Comparison of ENCODE assay signal across 27 mouse cellular contexts in the genomic region with DNA sequence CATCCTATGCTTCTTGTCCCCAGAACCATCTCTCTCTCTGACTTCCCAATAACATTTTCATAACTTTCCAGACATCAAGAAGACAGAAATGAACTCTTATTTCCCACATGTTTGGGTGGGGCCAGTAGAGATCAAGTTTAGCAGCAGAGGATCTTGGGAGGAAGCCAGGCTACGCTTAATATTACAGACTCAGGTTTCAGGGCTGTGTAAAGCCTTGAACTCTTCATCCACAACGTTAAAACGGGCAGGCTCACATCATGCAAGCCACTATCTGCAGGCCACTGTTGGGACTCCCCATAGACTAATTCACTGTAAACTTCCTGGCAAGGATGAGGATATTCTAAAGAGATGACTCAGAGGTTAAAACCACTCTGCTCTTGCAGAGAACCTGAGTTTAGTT. TPM values are rescaled to one million over a fixed set of nuclear protein-coding genes. Genes with fewer than 3 reads are reported as not detected.
DNase-seq lines count a peak whose midpoint lies in the region; TF ChIP-seq lines count a peak whose summit lies in the region.
"Had no signal": no experiment of that assay in that cellular context is flagged by ENCODE, and none has a peak within 500 bp of the region (broad histone marks: within the 10 kb centered on the region; RNA-seq: fewer than 3 reads in every experiment).

No protein-coding gene starts in this region.

- no peak for TF ChIP-seq EP300 in CH12.LX (IDR thresholded peaks at IDR 0.05; ENCODE audit: low read length)

- no peak for TF ChIP-seq CTCF in gastrocnemius, adult 2 months (IDR thresholded peaks at IDR 0.05)
- TF ChIP-seq CTCF in CH12.LX (conservative IDR thresholded peaks at IDR 0.05 in 1 of 2, IDR thresholded peaks at IDR 0.05 in 1 of 2; ENCODE audit: low read depth in 2 of 2, low read length in 2 of 2): no peak

- no peak overlapping the region for H3K9ac ChIP-seq in CH12.LX (ENCODE audit: insufficient read depth, low read depth)
- H3K9ac ChIP-seq: embryonic facial prominence, embryonic 13.5 days; forebrain, embryonic 13.5 days; forebrain, postnatal 0 days; hindbrain, embryonic 13.5 days had no signal

- peaks cover 18 to 49% of the 10 kb centered on the region in 2 experiments for H3K4me1 ChIP-seq in CH12.LX (ENCODE audit: control insufficient read depth in 1 of 2, insufficient read depth in 2 of 2)

- H3K9me3 ChIP-seq in CH12.LX (replicated peaks; ENCODE audit: low read length): no peaks in the 10 kb centered on the region
- H3K9me3 ChIP-seq: embryonic facial prominence, embryonic 10.5 days; embryonic facial prominence, embryonic 13.5 days; forebrain, embryonic 10.5 days; forebrain, embryonic 13.5 days; G1E; hindbrain, embryonic 10.5 days; hindbrain, embryonic 13.5 days had no signal

- in situ Hi-C loops in CH12.LX (cut with MboI; ENCODE audit: low pct_ligation_motif_present, low pct_unique_long_range_greater_than_20kb, low sequenced_read_pairs): loop anchor here (5.0 kb wide), 1 partner anchor 42 kb away; a partner anchor contains a TSS

- dilution Hi-C loops in CH12.LX (cut with MboI; ENCODE audit: extremely low pct_ligation_motif_present, extremely low pct_unique_long_range_greater_than_20kb, low sequenced_read_pairs): no loop called here

- no peak overlapping the region for H3K4me3 ChIP-seq in gastrocnemius, adult 2 months
- H3K4me3 ChIP-seq in CH12.LX (replicated peaks in 1 of 3; ENCODE audit: low read depth in 2 of 3, low read length in 2 of 3, poor library complexity in 1 of 3): no peak overlapping the region
- H3K4me3 ChIP-seq: embryonic facial prominence, embryonic 10.5 days; embryonic facial prominence, embryonic 13.5 days; erythroblast, embryonic 14.5 days; forebrain, embryonic 10.5 days; forebrain, embryonic 13.5 days; hindbrain, embryonic 10.5 days; hindbrain, embryonic 13.5 days had no signal

- no peak for TF ChIP-seq POLR2A in CH12.LX (IDR thresholded peaks at IDR 0.05; ENCODE audit: low read depth, low read length)

- peak overlapping the region; percentile 99 for H3K27ac ChIP-seq in gastrocnemius, adult 2 months
- peak overlapping the region; percentile 19; the same call in 1 of the 2 replicates for H3K27ac ChIP-seq in CH12.LX (ENCODE audit: insufficient read depth, low read depth)
- H3K27ac ChIP-seq: embryonic facial prominence, embryonic 10.5 days; embryonic facial prominence, embryonic 13.5 days; forebrain, embryonic 10.5 days; forebrain, embryonic 13.5 days; hindbrain, embryonic 10.5 days; hindbrain, embryonic 13.5 days had no signal

- H3K4me2 ChIP-seq in CH12.LX (ENCODE audit: insufficient read depth, low read depth, poor library complexity, severe bottlenecking): no peak overlapping the region
- H3K4me2 ChIP-seq: embryonic facial prominence, embryonic 13.5 days; forebrain, embryonic 13.5 days; heart, embryonic 11.5 days; hindbrain, embryonic 13.5 days had no signal

- no peaks in the 10 kb centered on the region for H3K79me2 ChIP-seq in CH12.LX (replicated peaks; ENCODE audit: control insufficient read depth, extremely low read depth, insufficient read depth, poor library complexity, severe bottlenecking)

- H3K27me3 ChIP-seq in CH12.LX (replicated peaks): no peaks in the 10 kb centered on the region

- intact Hi-C loops in gastrocnemius, adult 2 months (cut with DNase I): no loop called here

- no peak for TF ChIP-seq RAD21 in CH12.LX (IDR thresholded peaks at IDR 0.05; ENCODE audit: low read depth, low read length)

- no peak for DNase-seq in gastrocnemius, adult 2 months
- DNase-seq in gastrocnemius, postnatal 25 days: no peak
- DNase-seq in 3T3-L1 (ENCODE audit: low read depth, low spot score) (peak; percentile 78), CH12.LX (ENCODE audit: extremely low read depth) (peak; percentile 28), adipocyte (ENCODE audit: low spot score) (peak; percentile 53)
- DNase-seq in urinary bladder, postnatal 14 days (ENCODE audit: low spot score): no peak
- no peak for DNase-seq in layer of hippocampus, postnatal 10 days (ENCODE audit: low spot score in 2 of 2)
- no peak for DNase-seq in urinary bladder, postnatal 10 days (ENCODE audit: low spot score)
- DNase-seq: adrenal gland, postnatal 10 days; adrenal gland, postnatal 36 days; cerebellum, adult 2 months; cerebellum, postnatal 10 days; cerebellum, postnatal 36 days; embryo, embryonic 11 days; forebrain, postnatal 0 days; gastrocnemius, postnatal 36 days; heart, postnatal 36 days; kidney, adult 8-10 months had no signal

- H3K36me3 ChIP-seq in CH12.LX (replicated peaks in 1 of 2; ENCODE audit: control insufficient read depth in 1 of 2, insufficient read depth in 1 of 2, low read length in 1 of 2): no peaks in the 10 kb centered on the region
- H3K36me3 ChIP-seq: embryonic facial prominence, embryonic 10.5 days; embryonic facial prominence, embryonic 13.5 days; forebrain, embryonic 10.5 days; hindbrain, embryonic 10.5 days; hindbrain, embryonic 13.5 days had no signal

TF ChIP-seq in CH12.LX, 34 proteins besides CTCF, POLR2A, EP300 and RAD21:
- TF ChIP-seq ZNF384 (IDR thresholded peaks at IDR 0.05; ENCODE audit: low read depth, low read length) (no peak), MYC (IDR thresholded peaks at IDR 0.05; ENCODE audit: low read depth, low read length) (no peak), MAFK (IDR thresholded peaks at IDR 0.05; ENCODE audit: insufficient replicate concordance, low read length) (no peak), PAX5 (IDR thresholded peaks at IDR 0.05; ENCODE audit: low read length) (no peak), ZMIZ1 (IDR thresholded peaks at IDR 0.05; ENCODE audit: low read depth, low read length) (no peak), JUN (IDR thresholded peaks at IDR 0.05; ENCODE audit: insufficient read depth, low read depth, low read length) (no peak), CHD2 (IDR thresholded peaks at IDR 0.05; ENCODE audit: low read length) (no peak)

RNA-seq across cellular contexts. Expression of a gene that starts 2.3 kb away (rescaled TPM):
- total RNA-seq in gastrocnemius, adult 2 months (2021): 10 to 100 TPM; 27.5 to 33.3 TPM
- 10 to 100 TPM; 30.0 to 39.2 TPM for total RNA-seq in gastrocnemius, postnatal 25 days (2021)
- total RNA-seq in CH12.LX (2012; rRNA removed): 2.5 and 3.0 TPM in 2 replicates
- total RNA-seq in CH12.LX (2014; rRNA removed): 0.63 and 0.80 TPM in 2 replicates
- polyA plus RNA-seq in CH12.LX (2012; ENCODE audit: insufficient read length, low read depth): 2.9 and 3.4 TPM in 2 replicates
- 10 to 100 TPM; 27.9 to 28.8 TPM for total RNA-seq in layer of hippocampus, postnatal 10 days (2021)

RNA-seq across cellular contexts. Expression of a gene that starts 19.6 kb away (rescaled TPM):
- 10 to 100 TPM; 41.8 to 50.7 TPM for total RNA-seq in gastrocnemius, adult 2 months (2021)
- total RNA-seq in gastrocnemius, postnatal 25 days (2021): 10 to 100 TPM; 43.1 to 45.0 TPM
- total RNA-seq in CH12.LX (2012; rRNA removed) (22.4 and 23.6 TPM in 2 replicates), CH12.LX (2014; rRNA removed) (9.4 and 10.0 TPM in 2 replicates)
- polyA plus RNA-seq in CH12.LX (2012; ENCODE audit: insufficient read length, low read depth): 20.1 and 21.4 TPM in 2 replicates
- 100 to 1,000 TPM; 128 to 138 TPM for total RNA-seq in layer of hippocampus, postnatal 10 days (2021)

RNA-seq across cellular contexts. Expression of a gene that starts 19.9 kb away (rescaled TPM):
- total RNA-seq in gastrocnemius, adult 2 months (2021): 1 to 10 TPM; 7.6 to 9.7 TPM
- total RNA-seq in gastrocnemius, postnatal 25 days (2021): 1 to 10 TPM; 7.6 to 8.2 TPM
- 31.1 and 39.2 TPM in 2 replicates for total RNA-seq in CH12.LX (2012; rRNA removed)
- 21.6 and 23.7 TPM in 2 replicates for total RNA-seq in CH12.LX (2014; rRNA removed)
- polyA plus RNA-seq in CH12.LX (2012; ENCODE audit: insufficient read length, low read depth): 20.0 and 20.7 TPM in 2 replicates
- 10 to 100 TPM; 88.5 to 90.7 TPM for total RNA-seq in layer of hippocampus, postnatal 10 days (2021)

RNA-seq across cellular contexts. Expression of a gene that starts 42.3 kb away (rescaled TPM):
- total RNA-seq in gastrocnemius, adult 2 months (2021): 10 to 100 TPM; 81.1 to 86.2 TPM
- total RNA-seq in gastrocnemius, postnatal 25 days (2021): 10 to 100 TPM; 68.1 to 72.3 TPM
- 54.2 and 65.0 TPM in 2 replicates for total RNA-seq in CH12.LX (2012; rRNA removed)
- 68.2 and 73.6 TPM in 2 replicates for total RNA-seq in CH12.LX (2014; rRNA removed)
- polyA plus RNA-seq in CH12.LX (2012; ENCODE audit: insufficient read length, low read depth): 42.3 and 48.5 TPM in 2 replicates
- total RNA-seq in layer of hippocampus, postnatal 10 days (2021): 10 to 100 TPM; 52.3 to 54.7 TPM

Comparison
In these comparisons a context has a peak if more than half of its experiments do, and no peak if none do; other contexts are left out.
1. DNase-seq: peak in 3T3-L1 (single experiment), CH12.LX (single experiment) and adipocyte (single experiment); none in gastrocnemius, adult 2 months (single experiment), gastrocnemius, postnatal 25 days (single experiment), urinary bladder, postnatal 14 days (single experiment), layer of hippocampus, postnatal 10 days (0 of 2) and urinary bladder, postnatal 10 days (single experiment).
2. RNA of a gene that starts 2.3 kb away (total RNA-seq): 30.0 to 39.2 TPM in gastrocnemius, postnatal 25 days, 27.5 to 33.3 TPM in gastrocnemius, adult 2 months and 27.9 to 28.8 TPM in layer of hippocampus, postnatal 10 days; 0.63 to 3.0 TPM in CH12.LX; every median in the first group is over 4 times any median in the second.